Mouse (Mus musculus): ENCODE measurements around the gene Dbndd2. TPM values are rescaled to one million over a fixed set of nuclear protein-coding genes. Genes with fewer than 3 reads are reported as not detected.

Dbndd2 gene
- total RNA-seq, 1 experiment = 4.2 TPM

- TF ChIP-seq CHD2 (IDR thresholded peaks at IDR 0.05; ENCODE audit: low read depth, low read length) = no peak
- TF ChIP-seq ZNF384 (IDR thresholded peaks at IDR 0.05; ENCODE audit: low read depth, low read length) = no peak
- TF ChIP-seq ZC3H11A (IDR thresholded peaks at IDR 0.05; ENCODE audit: borderline replicate concordance, low read depth, low read length) = no peak
- no peak for TF ChIP-seq MAFK (IDR thresholded peaks at IDR 0.05; ENCODE audit: insufficient read depth, low read depth, low read length)
- TF ChIP-seq HCFC1 (IDR thresholded peaks at IDR 0.05; ENCODE audit: borderline replicate concordance, insufficient read depth, low read length) = no peak
- no peak for DNase-seq (ENCODE audit: low read depth, low spot score)
- no peak overlapping the region for H3K27ac ChIP-seq (ENCODE audit: insufficient read depth, low read depth, low read length, poor library complexity, severe bottlenecking)
- H3K36me3 ChIP-seq (ENCODE audit: control insufficient read depth, insufficient read depth, low read length, poor library complexity, severe bottlenecking) = peaks cover 15% of the 10 kb centered on the region
- in situ Hi-C loops (cut with MboI; ENCODE audit: low sequenced_read_pairs in 2 of 2, unreplicated experiment in 2 of 2) = no loop called here
- H3K9ac ChIP-seq (ENCODE audit: insufficient read depth, low read depth, low read length, poor library complexity, severe bottlenecking) = no peak overlapping the region
- H3K4me3 ChIP-seq (ENCODE audit: insufficient read depth in 1 of 2, low read depth in 1 of 2, low read length in 2 of 2, poor library complexity in 1 of 2, severe bottlenecking in 1 of 2) = no peak overlapping the region
- peaks cover 0 to 2% of the 10 kb centered on the region in 2 experiments; a peak in 1 of 4 replicates for H3K4me1 ChIP-seq (ENCODE audit: control insufficient read depth in 2 of 2, insufficient read depth in 2 of 2, low read length in 2 of 2, poor library complexity in 1 of 2)
- no peaks in the 10 kb centered on the region for H3K9me3 ChIP-seq (ENCODE audit: control insufficient read depth, insufficient read depth, low read depth, low read length)
Measured at GRCm38 (mm10) chr2:164496331-164496730, 10.4 kb downstream of the Dbndd2 start.

GRCm38 (mm10) chr2:164496847-164497690, 11.2 kb downstream of the Dbndd2 start, which contains the start of gene Pigt:
Gene Pigt, plus strand, starts transcription at chr2:164497520.
- H3K9ac ChIP-seq (ENCODE audit: insufficient read depth, low read depth, low read length, poor library complexity, severe bottlenecking) = peak within 1 kb of the TSS; percentile 92
- no peak for TF ChIP-seq MAFK (IDR thresholded peaks at IDR 0.05; ENCODE audit: insufficient read depth, low read depth, low read length)
- no peak for TF ChIP-seq ZC3H11A (IDR thresholded peaks at IDR 0.05; ENCODE audit: borderline replicate concordance, low read depth, low read length)
- TF ChIP-seq ZNF384 (IDR thresholded peaks at IDR 0.05; ENCODE audit: low read depth, low read length) = no peak
- no peak for TF ChIP-seq CHD2 (IDR thresholded peaks at IDR 0.05; ENCODE audit: low read depth, low read length)
- TF ChIP-seq HCFC1 (IDR thresholded peaks at IDR 0.05; ENCODE audit: borderline replicate concordance, insufficient read depth, low read length) = no peak
- H3K9me3 ChIP-seq (ENCODE audit: control insufficient read depth, insufficient read depth, low read depth, low read length) = no peaks in the 10 kb centered on the region
- H3K27ac ChIP-seq (ENCODE audit: insufficient read depth, low read depth, low read length, poor library complexity, severe bottlenecking) = no peak within 1 kb of the TSS; the same call in 1 of the 2 replicates
- peaks cover 17% of the 10 kb centered on the region for H3K36me3 ChIP-seq (ENCODE audit: control insufficient read depth, insufficient read depth, low read length, poor library complexity, severe bottlenecking)
- peak within 1 kb of the TSS; percentile 84 to 98 for H3K4me3 ChIP-seq (ENCODE audit: insufficient read depth in 1 of 2, low read depth in 1 of 2, low read length in 2 of 2, poor library complexity in 1 of 2, severe bottlenecking in 1 of 2)
- in situ Hi-C loops (cut with MboI; ENCODE audit: low sequenced_read_pairs in 2 of 2, unreplicated experiment in 2 of 2) = no loop called here
- DNase-seq (ENCODE audit: low read depth, low spot score) = peak; percentile 57
- peaks cover 0 to 2% of the 10 kb centered on the region in 2 experiments; a peak in 1 of 4 replicates for H3K4me1 ChIP-seq (ENCODE audit: control insufficient read depth in 2 of 2, insufficient read depth in 2 of 2, low read length in 2 of 2, poor library complexity in 1 of 2)

- Histone ChIP-seq H3K36me3 (ENCODE audit: control insufficient read depth, insufficient read depth, low read length, poor library complexity, severe bottlenecking) (peaks cover 23% of the 10 kb centered on the region), H3K9ac (ENCODE audit: insufficient read depth, low read depth, low read length, poor library complexity, severe bottlenecking) (peak overlapping the region; percentile 92), H3K4me3 (ENCODE audit: insufficient read depth in 1 of 2, low read depth in 1 of 2, low read length in 2 of 2, poor library complexity in 1 of 2, severe bottlenecking in 1 of 2) (peak overlapping the region; percentile 84 to 98), H3K27ac (ENCODE audit: insufficient read depth, low read depth, low read length, poor library complexity, severe bottlenecking) (no peak overlapping the region), H3K4me1 (ENCODE audit: control insufficient read depth in 2 of 2, insufficient read depth in 2 of 2, low read length in 2 of 2, poor library complexity in 1 of 2) (peaks cover 0 to 2% of the 10 kb centered on the region in 2 experiments; a peak in 1 of 4 replicates), H3K9me3 (ENCODE audit: control insufficient read depth, insufficient read depth, low read depth, low read length) (no peaks in the 10 kb centered on the region)
- no peak for DNase-seq (ENCODE audit: low read depth, low spot score)
- TF ChIP-seq ZNF384 (IDR thresholded peaks at IDR 0.05; ENCODE audit: low read depth, low read length) (no peak), ZC3H11A (IDR thresholded peaks at IDR 0.05; ENCODE audit: borderline replicate concordance, low read depth, low read length) (no peak), MAFK (IDR thresholded peaks at IDR 0.05; ENCODE audit: insufficient read depth, low read depth, low read length) (no peak), HCFC1 (IDR thresholded peaks at IDR 0.05; ENCODE audit: borderline replicate concordance, insufficient read depth, low read length) (no peak), CHD2 (IDR thresholded peaks at IDR 0.05; ENCODE audit: low read depth, low read length) (no peak)
- in situ Hi-C loops (cut with MboI; ENCODE audit: low sequenced_read_pairs in 2 of 2, unreplicated experiment in 2 of 2) = no loop called here
Measured at GRCm38 (mm10) chr2:164497691-164498268, 11.9 kb downstream of the Dbndd2 start.

- no peaks in the 10 kb centered on the region for H3K9me3 ChIP-seq (ENCODE audit: control insufficient read depth, insufficient read depth, low read depth, low read length)
- H3K36me3 ChIP-seq (ENCODE audit: control insufficient read depth, insufficient read depth, low read length, poor library complexity, severe bottlenecking) = peaks cover 24% of the 10 kb centered on the region
- no peak for TF ChIP-seq MAFK (IDR thresholded peaks at IDR 0.05; ENCODE audit: insufficient read depth, low read depth, low read length)
- no peak for TF ChIP-seq HCFC1 (IDR thresholded peaks at IDR 0.05; ENCODE audit: borderline replicate concordance, insufficient read depth, low read length)
- no peak for TF ChIP-seq ZC3H11A (IDR thresholded peaks at IDR 0.05; ENCODE audit: borderline replicate concordance, low read depth, low read length)
- TF ChIP-seq CHD2 (IDR thresholded peaks at IDR 0.05; ENCODE audit: low read depth, low read length) = no peak
- TF ChIP-seq ZNF384 (IDR thresholded peaks at IDR 0.05; ENCODE audit: low read depth, low read length) = no peak
- DNase-seq (ENCODE audit: low read depth, low spot score) = no peak
- no peak overlapping the region for H3K9ac ChIP-seq (ENCODE audit: insufficient read depth, low read depth, low read length, poor library complexity, severe bottlenecking)
- no peak overlapping the region for H3K4me3 ChIP-seq (ENCODE audit: insufficient read depth in 1 of 2, low read depth in 1 of 2, low read length in 2 of 2, poor library complexity in 1 of 2, severe bottlenecking in 1 of 2)
- no peaks in the 10 kb centered on the region; a peak in 1 of 4 replicates for H3K4me1 ChIP-seq (ENCODE audit: control insufficient read depth in 2 of 2, insufficient read depth in 2 of 2, low read length in 2 of 2, poor library complexity in 1 of 2)
- H3K27ac ChIP-seq (ENCODE audit: insufficient read depth, low read depth, low read length, poor library complexity, severe bottlenecking) = no peak overlapping the region
- in situ Hi-C loops (cut with MboI; ENCODE audit: low sequenced_read_pairs in 2 of 2, unreplicated experiment in 2 of 2) = no loop called here
Measured at GRCm38 (mm10) chr2:164499317-164499716, 13.4 kb downstream of the Dbndd2 start.
